Mouse (Mus musculus) brain, embryonic 14.5 days (tissue): ENCODE results near the gene Nasp.

Experiments used
- CTCF ChIP-seq: fragments of 200-500 bp; IDR thresholded peaks from 2 replicates; pipeline ENCODE4 v1.5.1; 2012; ENCODE audit warnings: inconsistent platforms, mild to moderate bottlenecking, moderate library complexity, borderline replicate concordance; ENCODE audit not compliant: insufficient read depth, insufficient read length; ENCODE audit errors: extremely low read depth
- POLR2A ChIP-seq: fragments of 200-500 bp; IDR thresholded peaks from 2 replicates; pipeline ENCODE4 v1.6.1; 2012; ENCODE audit warnings: mild to moderate bottlenecking, inconsistent platforms, borderline replicate concordance; ENCODE audit not compliant: poor library complexity, insufficient read depth, insufficient read length, severe bottlenecking; ENCODE audit errors: extremely low read depth

DNA sequence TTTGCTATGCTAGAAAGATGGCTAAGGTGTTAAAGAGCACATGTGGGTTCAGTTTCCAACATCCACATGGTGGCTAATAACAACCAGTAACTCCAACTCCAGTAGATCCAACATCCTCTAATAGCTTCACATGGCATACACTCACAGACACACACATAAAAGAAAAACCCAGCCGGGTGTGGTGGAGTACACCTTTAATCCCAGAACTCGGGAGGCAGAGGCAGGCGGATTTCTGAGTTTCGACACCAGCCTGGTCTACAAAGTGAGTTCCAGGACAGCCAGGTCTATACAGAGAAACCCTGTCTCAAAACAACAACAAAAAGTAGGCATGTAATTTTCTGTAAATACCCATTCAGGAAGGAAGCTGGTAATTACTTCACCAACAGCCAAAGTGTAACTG, 2.9 kb downstream of the Nasp start:
- TF ChIP-seq CTCF (no peak), POLR2A (no peak)
